Mouse (Mus musculus): ENCODE data around the gene Grk3. TPM values are rescaled to one million over a fixed set of nuclear protein-coding genes. Genes with fewer than 3 reads are reported as not detected.
A peak's percentile ranks its signal among the peaks of the same experiment; 100 is the strongest.

Grk3 gene
- polyA plus RNA-seq (2015; fragmentation: Nextera tagmentation; extraction: Ambion mirVana): 2.2 and 2.7 TPM in 2 replicates

GRCm38 (mm10) chr5:113015236-113016061, at the start of gene Grk3:
TSS of gene Grk3 (minus strand) at chr5:113015791.
- Histone ChIP-seq H3K4me3 (replicated peaks) (peak within 1 kb of the TSS; percentile 57), H3K27me3 (peaks cover 20% of the 10 kb centered on the region), H3K36me3 (replicated peaks) (no peaks in the 10 kb centered on the region), H3K9me3 (replicated peaks) (no peaks in the 10 kb centered on the region), H3K9ac (peak within 1 kb of the TSS; percentile 27; the same call in 1 of the 2 replicates), H3K4me2 (peak within 1 kb of the TSS; percentile 56), H3K4me1 (replicated peaks) (peaks cover 15% of the 10 kb centered on the region; the same call in 1 of the 2 replicates), H3K27ac (replicated peaks) (peak within 1 kb of the TSS; percentile 41; the same call in 1 of the 2 replicates)
- ATAC-seq (ENCODE audit: insufficient read depth): peak; percentile 78
- WGBS (ENCODE audit: insufficient replicate concordance): 2% methylated on average over 50 of the region's 52 CpGs

- no peak for ATAC-seq (ENCODE audit: insufficient read depth)
- H3K27me3 ChIP-seq: no peaks in the 10 kb centered on the region
- WGBS (ENCODE audit: insufficient replicate concordance): 4% methylated on average over 16 of the region's 16 CpGs
- H3K9ac ChIP-seq: no peak overlapping the region
- no peaks in the 10 kb centered on the region for H3K9me3 ChIP-seq (replicated peaks)
- H3K4me3 ChIP-seq (replicated peaks): no peak overlapping the region
- H3K4me2 ChIP-seq: no peak overlapping the region
- H3K27ac ChIP-seq (replicated peaks): no peak overlapping the region
- no peaks in the 10 kb centered on the region for H3K36me3 ChIP-seq (replicated peaks)
- H3K4me1 ChIP-seq (replicated peaks): no peaks in the 10 kb centered on the region
Observed at GRCm38 (mm10) chr5:113054308-113054707, 38.7 kb upstream of the Grk3 start.

GRCm38 (mm10) chr5:113050581-113051185, 35.1 kb upstream of the Grk3 start:
- no peak for ATAC-seq (ENCODE audit: insufficient read depth)

GRCm38 (mm10) chr5:113049876-113050275, 34.3 kb upstream of the Grk3 start:
- H3K9ac ChIP-seq: no peak overlapping the region
- H3K9me3 ChIP-seq (replicated peaks): no peaks in the 10 kb centered on the region
- ATAC-seq (ENCODE audit: insufficient read depth): no peak
- no peaks in the 10 kb centered on the region for H3K4me1 ChIP-seq (replicated peaks)
- H3K4me3 ChIP-seq (replicated peaks): no peak overlapping the region
- H3K27ac ChIP-seq (replicated peaks): no peak overlapping the region
- H3K4me2 ChIP-seq: no peak overlapping the region
- no peaks in the 10 kb centered on the region for H3K27me3 ChIP-seq
- no peaks in the 10 kb centered on the region for H3K36me3 ChIP-seq (replicated peaks)

More at GRCm38 (mm10) chr5:113050581-113051185, 35.1 kb upstream of the Grk3 start:
- Histone ChIP-seq H3K27me3 (no peaks in the 10 kb centered on the region), H3K9ac (no peak overlapping the region), H3K4me1 (replicated peaks) (no peaks in the 10 kb centered on the region), H3K4me2 (no peak overlapping the region), H3K36me3 (replicated peaks) (no peaks in the 10 kb centered on the region), H3K4me3 (replicated peaks) (no peak overlapping the region), H3K9me3 (replicated peaks) (no peaks in the 10 kb centered on the region), H3K27ac (replicated peaks) (no peak overlapping the region)
- WGBS (ENCODE audit: insufficient replicate concordance): 48% methylated on average over 7 of the region's 7 CpGs

GRCm38 (mm10) chr5:113045511-113046273, 30.1 kb upstream of the Grk3 start:
- no peak overlapping the region for H3K4me3 ChIP-seq (replicated peaks)
- H3K27ac ChIP-seq (replicated peaks): no peak overlapping the region
- H3K4me1 ChIP-seq (replicated peaks): no peaks in the 10 kb centered on the region
- no peaks in the 10 kb centered on the region for H3K36me3 ChIP-seq (replicated peaks)
- no peaks in the 10 kb centered on the region for H3K9me3 ChIP-seq (replicated peaks)
- no peak overlapping the region for H3K9ac ChIP-seq
- no peak for ATAC-seq (ENCODE audit: insufficient read depth)
- H3K27me3 ChIP-seq: no peaks in the 10 kb centered on the region
- 67% methylated on average over 10 of the region's 10 CpGs for WGBS (ENCODE audit: insufficient replicate concordance)
- no peak overlapping the region for H3K4me2 ChIP-seq

- H3K4me2 ChIP-seq: no peak overlapping the region
- H3K27ac ChIP-seq (replicated peaks): no peak overlapping the region
- ATAC-seq (ENCODE audit: insufficient read depth): no peak
- 72% methylated on average over 8 of the region's 8 CpGs for WGBS (ENCODE audit: insufficient replicate concordance)
- H3K4me1 ChIP-seq (replicated peaks): no peaks in the 10 kb centered on the region
- no peaks in the 10 kb centered on the region for H3K27me3 ChIP-seq
- H3K9me3 ChIP-seq (replicated peaks): no peaks in the 10 kb centered on the region
- no peak overlapping the region for H3K4me3 ChIP-seq (replicated peaks)
- no peaks in the 10 kb centered on the region for H3K36me3 ChIP-seq (replicated peaks)
- H3K9ac ChIP-seq: no peak overlapping the region
Observed at GRCm38 (mm10) chr5:113043531-113043930, 27.9 kb upstream of the Grk3 start.

GRCm38 (mm10) chr5:113041567-113042071, 26.0 kb upstream of the Grk3 start:
- Histone ChIP-seq H3K4me1 (replicated peaks) (no peaks in the 10 kb centered on the region), H3K9ac (no peak overlapping the region), H3K36me3 (replicated peaks) (no peaks in the 10 kb centered on the region), H3K9me3 (replicated peaks) (no peaks in the 10 kb centered on the region), H3K4me2 (no peak overlapping the region), H3K27me3 (no peaks in the 10 kb centered on the region), H3K4me3 (replicated peaks) (no peak overlapping the region), H3K27ac (replicated peaks) (no peak overlapping the region)
- 30% methylated on average over 5 of the region's 5 CpGs for WGBS (ENCODE audit: insufficient replicate concordance)
- no peak for ATAC-seq (ENCODE audit: insufficient read depth)

GRCm38 (mm10) chr5:113040776-113041175, 25.2 kb upstream of the Grk3 start:
- no peak for ATAC-seq (ENCODE audit: insufficient read depth)
- Histone ChIP-seq H3K9me3 (replicated peaks) (no peaks in the 10 kb centered on the region), H3K4me3 (replicated peaks) (no peak overlapping the region), H3K4me1 (replicated peaks) (no peaks in the 10 kb centered on the region), H3K27ac (replicated peaks) (no peak overlapping the region), H3K4me2 (no peak overlapping the region), H3K9ac (no peak overlapping the region), H3K36me3 (replicated peaks) (no peaks in the 10 kb centered on the region), H3K27me3 (no peaks in the 10 kb centered on the region)
- 57% methylated on average over 6 of the region's 6 CpGs for WGBS (ENCODE audit: insufficient replicate concordance)

- H3K9ac ChIP-seq: no peak overlapping the region
Observed at GRCm38 (mm10) chr5:113038601-113039000, 23.0 kb upstream of the Grk3 start.

GRCm38 (mm10) chr5:113035094-113036047, 19.8 kb upstream of the Grk3 start:
- WGBS (ENCODE audit: insufficient replicate concordance): 23% methylated on average over 10 of the region's 10 CpGs
- no peak overlapping the region for H3K4me3 ChIP-seq (replicated peaks)
- no peaks in the 10 kb centered on the region for H3K9me3 ChIP-seq (replicated peaks)
- no peak overlapping the region for H3K9ac ChIP-seq
- no peaks in the 10 kb centered on the region for H3K27me3 ChIP-seq
- no peaks in the 10 kb centered on the region for H3K36me3 ChIP-seq (replicated peaks)
- H3K4me1 ChIP-seq (replicated peaks): no peaks in the 10 kb centered on the region
- ATAC-seq (ENCODE audit: insufficient read depth): 0 out of 2 replicates have a peak, but pooled peaks have one; percentile 31
- no peak overlapping the region for H3K4me2 ChIP-seq
- no peak overlapping the region for H3K27ac ChIP-seq (replicated peaks)

More at GRCm38 (mm10) chr5:113038601-113039000, 23.0 kb upstream of the Grk3 start:
- no peak overlapping the region for H3K27ac ChIP-seq (replicated peaks)
- H3K4me2 ChIP-seq: no peak overlapping the region
- WGBS (ENCODE audit: insufficient replicate concordance): 63% methylated on average over 6 of the region's 6 CpGs
- no peaks in the 10 kb centered on the region for H3K4me1 ChIP-seq (replicated peaks)
- no peak for ATAC-seq (ENCODE audit: insufficient read depth)
- no peak overlapping the region for H3K4me3 ChIP-seq (replicated peaks)
- H3K36me3 ChIP-seq (replicated peaks): no peaks in the 10 kb centered on the region
- no peaks in the 10 kb centered on the region for H3K9me3 ChIP-seq (replicated peaks)
- H3K27me3 ChIP-seq: no peaks in the 10 kb centered on the region

All from liver, embryonic 15.5 days (tissue).